Mouse (Mus musculus): ENCODE results near the gene Cacna1h.

The Cacna1h gene

GRCm38 (mm10) chr17:25445841-25446240 is 12.3 kb upstream of the Cacna1h start:
- in situ Hi-C loops (cut with MseI, MboI) = no loop called here

GRCm38 (mm10) chr17:25445074-25445473 is 11.5 kb upstream of the Cacna1h start:
- in situ Hi-C loops (cut with MseI, MboI) = no loop called here

DNA sequence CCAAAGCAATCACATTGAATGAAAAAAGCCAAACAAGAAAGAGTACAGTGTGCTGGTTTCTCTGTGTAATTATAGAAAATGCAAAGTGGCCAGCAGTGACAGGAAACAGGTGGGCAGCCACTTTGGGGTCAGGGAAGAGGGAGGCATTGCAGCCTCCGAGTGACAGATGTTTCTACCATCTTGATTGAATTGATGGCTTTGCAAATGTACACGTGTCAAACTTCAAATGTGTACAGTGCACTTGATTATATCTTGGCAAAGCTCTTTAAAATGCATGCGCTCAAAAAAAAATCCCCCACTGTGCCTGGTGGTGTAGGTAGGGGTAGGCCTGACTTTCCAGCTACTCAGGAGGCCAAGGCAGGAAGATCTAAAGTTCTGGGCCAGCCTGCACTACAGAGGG is 9.3 kb upstream of the Cacna1h start:
- in situ Hi-C loops (cut with MseI, MboI) = no loop called here

DNA sequence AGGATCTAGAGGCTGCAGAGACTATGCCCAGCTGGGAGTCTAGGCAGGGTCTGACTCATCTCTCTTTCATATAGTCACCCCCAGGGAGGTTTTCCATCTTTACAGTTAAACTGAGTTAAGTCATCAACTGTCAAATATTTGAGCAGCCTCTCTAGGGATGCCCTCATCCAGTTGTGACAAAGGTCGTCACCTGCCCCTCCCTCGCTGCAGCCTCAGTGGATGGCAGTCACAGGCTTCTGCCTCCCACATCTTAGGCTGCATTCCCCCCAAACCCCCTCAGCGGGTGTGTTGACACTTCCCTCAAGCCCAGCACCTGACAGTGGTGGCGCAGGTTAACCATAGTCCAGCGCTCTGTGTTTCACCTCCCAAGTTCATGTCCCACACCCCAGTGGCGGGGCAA is 7.8 kb upstream of the Cacna1h start:
- in situ Hi-C loops (cut with MseI, MboI) = no loop called here

GRCm38 (mm10) chr17:25433223-25433616 is 363 bp downstream of the Cacna1h start:
- in situ Hi-C loops (cut with MseI, MboI) = no loop called here

GRCm38 (mm10) chr17:25432433-25433181 is 976 bp downstream of the Cacna1h start:
- in situ Hi-C loops (cut with MseI, MboI) = no loop called here

DNA sequence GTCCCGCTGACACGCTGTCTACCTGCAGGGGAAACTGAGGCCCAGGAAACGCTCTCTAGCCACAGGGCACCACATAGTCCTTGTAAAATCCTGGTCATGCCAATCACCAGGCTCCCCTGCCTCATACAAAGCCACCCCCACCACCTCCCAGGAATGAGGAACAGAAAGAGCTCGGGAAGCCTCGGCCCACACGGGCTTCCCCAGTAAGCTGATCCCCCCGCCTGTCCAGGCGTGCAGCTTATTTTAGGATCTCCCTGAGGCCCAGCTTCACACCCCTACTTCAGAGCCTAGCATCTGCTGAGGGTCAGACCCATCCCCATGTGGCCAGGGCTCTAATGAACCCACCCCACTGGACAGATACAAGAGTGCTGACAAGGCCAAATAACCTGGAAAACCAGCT is 3.0 kb downstream of the Cacna1h start:
- in situ Hi-C loops (cut with MseI, MboI) = no loop called here

DNA sequence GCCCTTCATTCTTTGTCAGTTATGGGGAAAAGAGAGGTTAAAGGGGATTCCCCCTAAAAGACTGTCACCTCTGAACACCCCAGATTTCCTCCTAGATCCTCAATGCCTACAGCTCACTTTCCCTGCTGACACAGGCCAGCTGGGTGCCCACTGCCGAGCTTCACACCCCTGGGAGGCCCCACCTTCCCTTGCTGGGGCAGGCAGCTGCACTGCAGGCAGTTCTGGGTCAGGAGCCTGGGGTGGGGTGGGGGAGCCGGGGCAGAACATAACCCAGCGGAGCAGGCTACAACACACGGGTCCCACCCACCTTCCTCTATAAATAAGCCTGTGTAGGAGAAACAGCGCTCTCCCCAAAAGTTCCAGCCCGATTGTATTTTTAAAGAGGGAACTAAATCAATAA is 3.7 kb downstream of the Cacna1h start:
- in situ Hi-C loops (cut with MseI, MboI) = no loop called here

DNA sequence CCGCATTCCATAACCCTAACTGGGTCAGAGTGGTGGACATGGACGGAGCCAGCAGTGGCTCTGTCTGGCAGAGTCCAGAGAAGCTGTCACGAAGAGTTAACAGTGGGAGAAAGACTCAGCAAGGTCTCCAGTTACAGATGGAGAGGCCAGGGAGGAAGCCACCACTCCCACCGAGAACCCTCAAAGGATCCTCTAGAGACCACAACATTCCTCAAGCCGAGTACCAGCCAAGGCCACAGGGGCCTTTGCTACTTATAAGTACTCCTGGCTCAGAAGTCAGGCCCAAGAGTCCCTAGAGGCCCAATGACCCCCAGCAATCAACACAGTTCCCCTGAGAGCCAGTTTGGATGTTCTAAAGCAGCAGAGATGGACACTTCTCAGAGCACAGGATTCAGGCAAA is 4.3 kb downstream of the Cacna1h start:
- in situ Hi-C loops (cut with MseI, MboI) = no loop called here

DNA sequence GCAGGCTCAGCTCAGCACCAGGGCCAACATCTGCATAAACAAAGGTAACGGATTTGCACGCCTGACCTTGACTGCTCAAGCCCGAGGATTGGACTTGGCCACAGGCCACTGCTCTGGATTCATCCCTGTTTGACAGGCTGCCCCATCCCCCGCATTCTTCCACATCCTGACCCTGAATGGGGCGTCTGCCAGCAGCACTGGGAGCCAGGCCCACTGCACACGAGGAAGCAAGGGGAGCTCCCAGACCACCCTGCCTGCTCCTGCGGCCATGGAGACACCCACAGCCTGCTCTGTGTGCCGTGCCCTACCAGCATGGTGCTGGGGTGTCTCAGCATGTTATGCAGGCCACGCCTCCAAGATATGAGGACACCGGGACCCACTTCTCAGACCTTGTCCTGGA is 6.1 kb downstream of the Cacna1h start:
- in situ Hi-C loops (cut with MseI, MboI) = no loop called here

DNA sequence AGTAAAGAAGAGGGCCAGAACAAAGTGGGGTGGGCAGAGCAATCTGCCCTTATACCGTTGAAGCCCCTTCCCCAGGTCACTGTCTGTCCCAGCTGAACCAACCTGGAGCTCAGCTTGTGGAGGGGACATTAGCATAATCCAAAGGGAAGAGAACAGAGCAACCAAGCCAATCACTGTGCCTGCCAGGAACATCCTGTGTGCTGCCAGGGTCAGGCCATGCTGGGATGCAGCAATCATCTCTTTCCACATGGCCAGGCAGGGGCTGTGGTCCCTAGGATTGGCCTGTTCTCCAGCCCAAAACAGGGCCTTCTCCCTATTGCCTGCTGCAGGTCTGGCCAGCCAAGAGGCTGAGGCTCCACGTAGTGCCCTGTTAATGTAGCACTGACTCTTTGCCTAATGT is 7.6 kb downstream of the Cacna1h start:
- in situ Hi-C loops (cut with MseI, MboI) = no loop called here

GRCm38 (mm10) chr17:25424526-25425080 is 9.0 kb downstream of the Cacna1h start:
- in situ Hi-C loops (cut with MseI, MboI) = no loop called here

- in situ Hi-C loops (cut with MseI, MboI) = no loop called here
These were observed 12.6 kb downstream of the Cacna1h start for GRCm38 (mm10) chr17:25420998-25421397.

GRCm38 (mm10) chr17:25418926-25419325 is 14.7 kb downstream of the Cacna1h start:
- in situ Hi-C loops (cut with MseI, MboI) = no loop called here

DNA sequence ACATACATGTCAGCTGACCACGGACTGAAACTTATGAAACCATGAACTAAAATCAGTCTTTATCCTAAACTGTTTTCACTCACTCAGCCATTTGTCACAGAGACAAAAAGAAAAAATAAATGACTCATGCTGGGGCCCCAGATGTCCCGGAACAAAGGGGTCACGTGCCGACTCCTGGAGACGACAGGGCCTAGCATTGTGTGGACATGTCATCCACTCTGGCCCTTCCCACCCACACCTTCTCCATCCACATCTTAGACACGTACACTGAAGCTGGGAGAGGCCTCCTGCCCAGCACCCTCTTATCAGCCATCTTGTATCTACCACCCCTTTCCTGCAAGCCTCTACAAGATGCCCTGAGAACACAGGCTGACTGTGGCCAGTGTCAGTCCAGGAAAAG is 15.6 kb downstream of the Cacna1h start:
- in situ Hi-C loops (cut with MseI, MboI) = no loop called here

GRCm38 (mm10) chr17:25416219-25416618 is 17.4 kb downstream of the Cacna1h start:
- in situ Hi-C loops (cut with MseI, MboI) = no loop called here

- in situ Hi-C loops (cut with MseI, MboI) = no loop called here
These were observed 18.1 kb downstream of the Cacna1h start for GRCm38 (mm10) chr17:25415421-25415913.

DNA sequence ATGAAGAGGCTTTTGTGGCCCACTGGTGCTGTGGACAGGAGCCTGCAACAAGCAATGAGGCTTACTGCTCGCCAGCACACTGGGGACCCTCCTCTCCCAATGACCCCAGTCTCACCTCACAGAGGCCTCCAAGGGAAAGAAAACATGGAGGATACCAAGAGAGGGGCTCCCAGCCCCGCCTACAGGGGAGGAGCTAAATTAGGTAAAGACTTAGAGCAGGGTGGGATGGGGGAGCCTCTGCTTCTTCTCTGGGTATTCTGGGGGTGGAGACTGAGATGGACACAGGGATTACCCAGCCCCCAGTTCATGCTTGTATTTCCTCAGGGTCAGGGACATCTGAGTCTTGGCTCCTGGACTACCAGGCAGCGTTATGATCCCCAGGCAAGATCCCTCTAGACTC is 18.7 kb downstream of the Cacna1h start:
- in situ Hi-C loops (cut with MseI, MboI) = no loop called here

DNA sequence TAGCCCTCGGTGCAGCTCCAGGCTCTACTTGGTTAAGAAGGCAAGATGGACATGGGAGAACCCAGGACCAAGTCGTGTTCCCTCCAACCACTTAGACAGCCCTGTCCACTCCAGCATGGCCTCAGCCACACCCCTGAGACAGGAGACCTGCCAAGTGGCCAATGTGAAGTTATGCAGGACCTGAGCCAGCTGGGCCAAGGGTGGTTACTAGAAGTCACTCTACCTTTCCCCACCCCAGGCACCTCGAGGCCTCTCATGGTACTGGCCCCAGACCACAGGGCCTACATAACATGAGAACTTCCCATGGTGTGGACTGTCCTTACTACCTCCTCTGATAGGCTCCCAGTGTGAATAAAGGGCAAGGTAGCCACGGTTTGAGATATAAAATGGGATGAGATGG is 19.4 kb downstream of the Cacna1h start:
- in situ Hi-C loops (cut with MseI, MboI) = no loop called here

- in situ Hi-C loops (cut with MseI, MboI) = no loop called here
These were observed 22.3 kb downstream of the Cacna1h start for GRCm38 (mm10) chr17:25411251-25411650.

- in situ Hi-C loops (cut with MseI, MboI) = no loop called here
These were observed 22.8 kb downstream of the Cacna1h start for GRCm38 (mm10) chr17:25410786-25411185.

DNA sequence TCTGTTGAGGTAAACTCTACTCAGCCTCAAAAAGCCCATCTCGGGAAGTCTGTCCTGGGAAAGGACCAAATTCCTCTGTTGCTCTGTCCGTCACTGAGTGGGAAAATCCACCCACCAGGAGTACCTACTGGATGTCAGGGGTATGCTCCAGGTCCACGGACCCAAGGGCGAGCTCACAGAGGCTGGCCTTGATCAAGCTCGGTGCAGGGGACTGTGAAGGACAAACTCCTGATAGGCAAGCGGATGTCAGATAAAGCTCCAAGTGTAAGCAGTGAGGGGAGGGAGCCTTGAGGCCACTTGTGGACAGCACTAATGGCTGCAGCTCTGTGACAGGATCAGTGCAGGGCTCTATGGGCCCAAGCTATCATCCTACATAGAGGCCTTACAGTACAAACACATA is 23.4 kb downstream of the Cacna1h start:
- in situ Hi-C loops (cut with MseI, MboI) = no loop called here

DNA sequence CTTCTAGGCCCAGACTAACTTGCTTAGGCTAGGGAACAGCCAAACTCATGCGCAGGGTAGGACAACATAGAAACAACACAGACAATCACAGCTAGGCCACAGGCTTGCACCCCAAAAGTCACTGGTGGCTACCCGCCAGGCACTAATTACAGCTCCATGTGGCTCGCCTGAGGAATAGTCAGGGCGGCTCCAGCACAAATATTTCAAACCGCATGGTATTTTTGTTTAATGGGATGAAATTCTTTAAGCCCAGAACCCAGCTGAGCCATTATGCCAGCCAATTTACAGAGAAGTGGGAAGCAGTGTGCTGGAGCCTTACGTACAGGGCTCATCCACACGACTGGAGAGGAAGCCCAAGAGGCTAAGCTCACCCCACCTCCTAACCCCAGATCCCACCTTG is 24.0 kb downstream of the Cacna1h start:
- in situ Hi-C loops (cut with MseI, MboI) = no loop called here

Data from mouse trophoblast stem cell (cell line).